Mouse (Mus musculus): ENCODE results near the gene Exoc2.

Exoc2 gene

GRCm38 (mm10) chr13:30767477-30768127, 206.3 kb downstream of the Exoc2 start:
- in situ Hi-C loops (cut with MboI) = no loop called here

- in situ Hi-C loops (cut with MboI) = no loop called here
Measured at GRCm38 (mm10) chr13:30766636-30767476, 207.0 kb downstream of the Exoc2 start.

- in situ Hi-C loops (cut with MboI) = no loop called here
Measured at GRCm38 (mm10) chr13:30765906-30766305, 208.0 kb downstream of the Exoc2 start.

- in situ Hi-C loops (cut with MboI) = no loop called here
Measured at GRCm38 (mm10) chr13:30764014-30764740, 209.7 kb downstream of the Exoc2 start.

Data from mature B cell (primary cell).